In the genomic region with DNA sequence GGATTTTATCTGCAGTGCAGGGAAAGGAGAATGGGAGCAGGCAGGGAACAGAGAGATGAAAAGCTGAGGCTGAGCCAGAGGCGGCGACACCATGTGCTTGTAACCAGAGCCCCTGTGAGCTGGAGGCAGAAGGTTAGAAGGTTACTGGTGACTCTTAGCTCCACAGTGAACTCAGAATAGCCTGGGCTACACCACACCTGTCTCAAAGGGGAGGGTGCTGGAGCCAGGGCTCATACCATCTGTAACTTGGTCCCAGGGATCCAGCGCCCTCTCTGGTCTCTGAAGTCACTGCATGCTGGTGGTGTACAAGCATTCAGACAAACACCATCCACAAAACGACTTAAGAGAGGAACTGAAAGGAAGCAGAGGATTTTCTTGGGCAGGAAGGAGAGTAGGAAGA, we compare ENCODE assay signal across 14 mouse cellular contexts. TPM values are rescaled to one million over a fixed set of nuclear protein-coding genes. Genes with fewer than 3 reads are reported as not detected.
A peak's percentile ranks its signal among the peaks of the same experiment; 100 is the strongest.
DNase-seq lines count a peak whose midpoint lies in the region; ATAC-seq and TF ChIP-seq lines count a peak whose summit lies in the region.
"Had no signal": no experiment of that assay in that cellular context is flagged by ENCODE, and none has a peak within 500 bp of the region (broad histone marks: within the 10 kb centered on the region; RNA-seq: fewer than 3 reads in every experiment).

No protein-coding gene starts in this region.

- WGBS in heart, adult 2 months = 75% methylated on average over 4 of the region's 4 CpGs
- WGBS in lung, adult 2 months = 83% methylated on average over 4 of the region's 4 CpGs
- 84% methylated on average over 4 of the region's 4 CpGs for WGBS in forebrain, postnatal 0 days

- H3K27ac ChIP-seq in heart, adult 2 months = no peak overlapping the region
- no peak overlapping the region for H3K27ac ChIP-seq in ES-E14 (ENCODE audit: insufficient read depth, low read depth, low read length, poor library complexity, severe bottlenecking)
- no peak overlapping the region for H3K27ac ChIP-seq in forebrain, postnatal 0 days (ENCODE audit: low read depth, low read length)

- no peak overlapping the region for H3K4me2 ChIP-seq in myocyte (ENCODE audit: low read depth)
- no peak overlapping the region for H3K4me2 ChIP-seq in forebrain, postnatal 0 days (ENCODE audit: low read depth)

- DNase-seq in heart, adult 2 months = no peak
- DNase-seq in heart, adult 9 months (ENCODE audit: low spot score in 2 of 2) = no peak
- no peak for DNase-seq in lung, adult 2 months
- no peak for DNase-seq in lung, postnatal 36 days
- peak; percentile 71 for DNase-seq in ES-E14 (ENCODE audit: low read depth, low spot score)
- no peak for DNase-seq in frontal cortex, adult 2 months (ENCODE audit: extremely low spot score in 1 of 2, low spot score in 1 of 2)
- no peak for DNase-seq in forebrain, postnatal 0 days
- DNase-seq: adrenal gland, postnatal 25 days; cerebellum, adult 11 months; embryo, embryonic 11 days; heart, postnatal 36 days; kidney, adult 18-20 months; right cerebral cortex, postnatal 25 days had no signal

- H3K4me3 ChIP-seq in heart, adult 2 months = no peak overlapping the region
- no peak overlapping the region for H3K4me3 ChIP-seq in lung, adult 2 months (replicated peaks; ENCODE audit: extremely low read depth, low read depth, low read length)
- H3K4me3 ChIP-seq in ES-E14 (ENCODE audit: insufficient read depth in 1 of 2, low read depth in 1 of 2, low read length in 2 of 2, poor library complexity in 1 of 2, severe bottlenecking in 1 of 2) (no peak overlapping the region), myocyte (no peak overlapping the region)
- H3K4me3 ChIP-seq in forebrain, postnatal 0 days (ENCODE audit: low read depth, low read length) = no peak overlapping the region

- no peak overlapping the region for H3ac ChIP-seq in myocyte (ENCODE audit: control insufficient read depth, insufficient read length)

- in situ Hi-C loops in ES-E14 (cut with MboI; ENCODE audit: low sequenced_read_pairs in 2 of 2, unreplicated experiment in 2 of 2) = no loop called here

- H3K4me1 ChIP-seq in heart, adult 2 months (ENCODE audit: control insufficient read depth, insufficient read depth, low read length) = peaks cover 3% of the 10 kb centered on the region
- H3K4me1 ChIP-seq in lung, adult 2 months (ENCODE audit: control insufficient read depth, insufficient read depth, low read length) = peaks cover 2% of the 10 kb centered on the region
- H3K4me1 ChIP-seq in ES-E14 (ENCODE audit: control insufficient read depth in 2 of 2, insufficient read depth in 2 of 2, low read length in 2 of 2, poor library complexity in 1 of 2) = peaks cover 4 to 5% of the 10 kb centered on the region in 2 experiments; a peak in 2 of 4 replicates
- no peaks in the 10 kb centered on the region for H3K4me1 ChIP-seq in forebrain, postnatal 0 days (ENCODE audit: insufficient read depth)

- H3K9ac ChIP-seq in heart, adult 2 months (ENCODE audit: low read depth, low read length) = no peak overlapping the region
- H3K9ac ChIP-seq in ES-E14 (ENCODE audit: insufficient read depth, low read depth, low read length, poor library complexity, severe bottlenecking) = no peak overlapping the region
- no peak overlapping the region for H3K9ac ChIP-seq in forebrain, postnatal 0 days

- H3K9me3 ChIP-seq in ES-E14 (ENCODE audit: control insufficient read depth, insufficient read depth, low read depth, low read length) = no peaks in the 10 kb centered on the region
- no peaks in the 10 kb centered on the region for H3K9me3 ChIP-seq in forebrain, postnatal 0 days (ENCODE audit: low read length)

- no peak for TF ChIP-seq POLR2A in heart, adult 2 months (IDR thresholded peaks at IDR 0.05; ENCODE audit: insufficient read depth, low read depth, low read length)
- TF ChIP-seq POLR2A in lung, adult 2 months (IDR thresholded peaks at IDR 0.05; ENCODE audit: borderline replicate concordance, extremely low read depth, low read depth, low read length) = no peak
- TF ChIP-seq POLR2A in myocyte (IDR thresholded peaks at IDR 0.05; ENCODE audit: insufficient read length, low read depth) = no peak

- ATAC-seq in forebrain, postnatal 0 days = no peak

- 0 out of 2 replicates have a peak, but pooled peaks have one; percentile 9 for TF ChIP-seq CTCF in heart, adult 2 months (IDR thresholded peaks at IDR 0.05)
- 0 out of 2 replicates have a peak, but pooled peaks have one; percentile 2 for TF ChIP-seq CTCF in lung, adult 2 months (IDR thresholded peaks at IDR 0.05; ENCODE audit: insufficient read depth, low read length)
- no peak; the same call in 1 of the 2 replicates for TF ChIP-seq CTCF in forebrain, postnatal 0 days (IDR thresholded peaks at IDR 0.05; ENCODE audit: low read depth)

- no peak for TF ChIP-seq EP300 in heart, adult 2 months (IDR thresholded peaks at IDR 0.05; ENCODE audit: insufficient read depth, low read depth, low read length)

- no peaks in the 10 kb centered on the region for H3K36me3 ChIP-seq in heart, adult 2 months (ENCODE audit: control insufficient read depth, insufficient read depth, low read length)
- H3K36me3 ChIP-seq in ES-E14 (ENCODE audit: control insufficient read depth, insufficient read depth, low read length, poor library complexity, severe bottlenecking) = peaks cover 9% of the 10 kb centered on the region; the same call in 1 of the 2 replicates
- H3K36me3 ChIP-seq in myocyte (ENCODE audit: control insufficient read depth, insufficient read depth) = peaks cover 8% of the 10 kb centered on the region
- peaks cover 7% of the 10 kb centered on the region for H3K36me3 ChIP-seq in forebrain, postnatal 0 days (ENCODE audit: insufficient read depth)

- intact Hi-C loops in heart, adult 2 months (cut with DNase I) = no loop called here

- peaks cover 3% of the 10 kb centered on the region; the same call in 1 of the 2 replicates for H3K79me2 ChIP-seq in heart, adult 2 months (replicated peaks; ENCODE audit: control insufficient read depth, insufficient read depth, low read length)
- peaks cover 30% of the 10 kb centered on the region for H3K79me2 ChIP-seq in myocyte (ENCODE audit: control insufficient read depth, insufficient read depth)

- no peaks in the 10 kb centered on the region for H3K27me3 ChIP-seq in heart, adult 2 months (ENCODE audit: control insufficient read depth, insufficient read depth, low read length)
- H3K27me3 ChIP-seq in myocyte (ENCODE audit: control insufficient read depth, insufficient read depth, insufficient read length) = no peaks in the 10 kb centered on the region
- H3K27me3 ChIP-seq in forebrain, postnatal 0 days (ENCODE audit: insufficient read depth, low read length) = no peaks in the 10 kb centered on the region

TF ChIP-seq in ES-E14, 5 proteins besides CTCF, POLR2A, EP300 and RAD21:
- TF ChIP-seq ZNF384 (IDR thresholded peaks at IDR 0.05; ENCODE audit: low read depth, low read length) = no peak

TF ChIP-seq in myocyte, 11 proteins besides CTCF, POLR2A, EP300 and RAD21:
- TF ChIP-seq POLR2AphosphoS2 (IDR thresholded peaks at IDR 0.05; ENCODE audit: insufficient read length, low read depth) (no peak), MYOG (IDR thresholded peaks at IDR 0.05; ENCODE audit: control insufficient read depth in 1 of 3, insufficient read depth in 1 of 3, insufficient read length in 2 of 3, low read depth in 2 of 3) (peak in 2 of 3 experiments; percentile 38 to 75), TCF12 (IDR thresholded peaks at IDR 0.05; ENCODE audit: insufficient read depth, poor library complexity, severe bottlenecking) (peak; percentile 29), USF1 (IDR thresholded peaks at IDR 0.05; ENCODE audit: low read depth) (no peak), MYOD1 (IDR thresholded peaks at IDR 0.05; ENCODE audit: control insufficient read depth in 1 of 3, insufficient read length in 2 of 3, low read depth in 2 of 3) (peak in 2 of 3 experiments; percentile 61 to 89)
TF ChIP-seq in myocyte: peak in this region for 3.

RNA-seq across cellular contexts. Expression of gene D17Wsu92e, which starts 36.9 kb away (rescaled TPM):
- total RNA-seq in heart, adult 2 months (2021) = 100 to 1,000 TPM; 136 to 151 TPM
- polyA plus RNA-seq in heart, adult 2 months (2012; rRNA removed) = 112 and 163 TPM in 2 replicates
- polyA plus RNA-seq in lung, adult 2 months (2012; rRNA removed) = 95.1 and 131 TPM in 2 replicates
- 53.8 and 68.4 TPM in 2 replicates for total RNA-seq in ES-E14 (2012; rRNA removed)
- 79.4 TPM for polyA plus RNA-seq in myocyte (2012; fragmentation: generic; extraction: Trizol)
- 157 and 178 TPM in 2 replicates for polyA plus RNA-seq in frontal cortex, adult 2 months (2012; rRNA removed)
- total RNA-seq in forebrain, postnatal 0 days (2014; rRNA removed) = 63.6 and 70.5 TPM in 2 replicates
- 8.6 and 9.4 TPM in 2 replicates for polyA plus RNA-seq in forebrain, postnatal 0 days (2015; fragmentation: Nextera tagmentation; extraction: Ambion mirVana)

RNA-seq across cellular contexts. Expression of gene Snrpc, which starts 54.4 kb away (rescaled TPM):
- total RNA-seq in heart, adult 2 months (2021) = 10 to 100 TPM; 44.5 to 55.2 TPM
- 43.4 and 52.4 TPM in 2 replicates for polyA plus RNA-seq in heart, adult 2 months (2012; rRNA removed)
- polyA plus RNA-seq in lung, adult 2 months (2012; rRNA removed) = 81.0 and 90.0 TPM in 2 replicates
- 120 and 185 TPM in 2 replicates for total RNA-seq in ES-E14 (2012; rRNA removed)
- 251 TPM for polyA plus RNA-seq in myocyte (2012; fragmentation: generic; extraction: Trizol)
- polyA plus RNA-seq in frontal cortex, adult 2 months (2012; rRNA removed) = 66.1 and 78.6 TPM in 2 replicates
- total RNA-seq in forebrain, postnatal 0 days (2014; rRNA removed) = 137 and 204 TPM in 2 replicates
- polyA plus RNA-seq in forebrain, postnatal 0 days (2015; fragmentation: Nextera tagmentation; extraction: Ambion mirVana) = 259 and 297 TPM in 2 replicates

RNA-seq across cellular contexts. Expression of gene Spdef, which starts 54.8 kb away (rescaled TPM):
- total RNA-seq in heart, adult 2 months (2021) = not detected
- 0.09 and 0.21 TPM in 2 replicates for polyA plus RNA-seq in heart, adult 2 months (2012; rRNA removed)
- polyA plus RNA-seq in lung, adult 2 months (2012; rRNA removed) = 4.4 and 6.9 TPM in 2 replicates
- total RNA-seq in ES-E14 (2012; rRNA removed) = 0.53 TPM in 1 of 2 replicates, not detected in the other
- polyA plus RNA-seq in myocyte (2012; fragmentation: generic; extraction: Trizol) = 0.05 TPM
- 0.80 and 0.95 TPM in 2 replicates for polyA plus RNA-seq in frontal cortex, adult 2 months (2012; rRNA removed)
- total RNA-seq in forebrain, postnatal 0 days (2014; rRNA removed) = 2.3 and 3.5 TPM in 2 replicates
- polyA plus RNA-seq in forebrain, postnatal 0 days (2015; fragmentation: Nextera tagmentation; extraction: Ambion mirVana) = 1.5 and 2.3 TPM in 2 replicates
- total RNA-seq: adrenal gland, postnatal 25 days; heart, postnatal 36 days had no signal
